Mouse (Mus musculus) spleen, adult 2 months (tissue): ENCODE results near the gene Prkag2. TPM values are rescaled to one million over a fixed set of nuclear protein-coding genes. Genes with fewer than 3 reads are reported as not detected.
A peak's percentile ranks its signal among the peaks of the same experiment; 100 is the strongest.

Source experiments
- DNase-seq, 2 experiments: peaks; one replicate each; pipeline versions ENCODE4 v3.0.0 to v3.0.0-alpha.2; 2012 to 2021; ENCODE audit warnings: low spot score in 2 of 2, low read depth in 1 of 2
- H3K27ac ChIP-seq: fragments of 200-500 bp; 2 replicates; pipeline ENCODE4 v1.5.1; 2012; ENCODE audit warnings: low read length, inconsistent platforms; ENCODE audit not compliant: insufficient read depth
- H3K27me3 ChIP-seq: fragments of 200-500 bp; 2 replicates; pipeline ENCODE4 v1.6.1; 2012; ENCODE audit warnings: mild to moderate bottlenecking, moderate library complexity, low read length, inconsistent platforms; ENCODE audit not compliant: control insufficient read depth, insufficient read depth
- H3K36me3 ChIP-seq: fragments of 200-500 bp; 2 replicates; pipeline ENCODE4 v1.6.1; 2012; ENCODE audit warnings: mild to moderate bottlenecking, low read length, inconsistent platforms; ENCODE audit not compliant: control insufficient read depth, insufficient read depth
- H3K4me1 ChIP-seq: fragments of 200-500 bp; 2 replicates; pipeline ENCODE4 v1.6.1; 2011; ENCODE audit warnings: inconsistent platforms; ENCODE audit not compliant: control insufficient read depth, insufficient read depth, insufficient read length
- H3K4me3 ChIP-seq: fragments of 200-500 bp; 2 replicates; pipeline ENCODE4 v1.5.1; 2011; ENCODE audit warnings: mild to moderate bottlenecking, inconsistent platforms; ENCODE audit not compliant: insufficient read depth, insufficient read length; ENCODE audit errors: extremely low read depth
- CTCF ChIP-seq: fragments of 200-500 bp; IDR thresholded peaks from 2 replicates; pipeline ENCODE4 v1.5.1; 2011; ENCODE audit warnings: mild to moderate bottlenecking, inconsistent platforms; ENCODE audit not compliant: insufficient read depth, insufficient read length, insufficient replicate concordance; ENCODE audit errors: extremely low read depth
- POLR2A ChIP-seq: fragments of 200-500 bp; IDR thresholded peaks from 2 replicates; pipeline ENCODE4 v1.6.1; 2011; ENCODE audit warnings: low read depth, low read length, inconsistent platforms
- WGBS: fragments of 180-500 bp; shearing (Covaris S2); methylation state at CpG from one replicate; pipeline ENCODE4 v1.1.7; 2018; 5-methylcytosine and 5-hydroxymethylcytosine counted together
- polyA plus RNA-seq: library from polyadenylated mRNA; depleted of rRNA; stranded (reverse); fragments of >200 nt; gene quantifications from 2 replicates; pipeline ENCODE4 v1.2.3, GENCODE M21; 2012

Prkag2 gene
- polyA plus RNA-seq, 1 experiment = 7.7 TPM

- 71% methylated on average over 12 of the region's 12 CpGs for WGBS
- DNase-seq = no peak
- Histone ChIP-seq H3K4me3 (no peak overlapping the region), H3K27me3 (no peaks in the 10 kb centered on the region), H3K27ac (no peak overlapping the region), H3K4me1 (no peaks in the 10 kb centered on the region), H3K36me3 (no peaks in the 10 kb centered on the region)
- no peak for TF ChIP-seq POLR2A
- TF ChIP-seq CTCF = no peak
These were observed 75.0 kb downstream of the Prkag2 start for GRCm38 (mm10) chr5:25025309-25026019.

GRCm38 (mm10) chr5:25022904-25023303, 77.5 kb downstream of the Prkag2 start:
- no peak overlapping the region for H3K4me3 ChIP-seq
- no peaks in the 10 kb centered on the region for H3K4me1 ChIP-seq
- no peak overlapping the region for H3K27ac ChIP-seq
- TF ChIP-seq CTCF = peak; percentile 52; the same call in 1 of the 2 replicates
- TF ChIP-seq POLR2A = no peak
- WGBS = 36% methylated on average over 4 of the region's 4 CpGs
- no peaks in the 10 kb centered on the region for H3K27me3 ChIP-seq
- DNase-seq = peak; percentile 9 to 31
- no peaks in the 10 kb centered on the region for H3K36me3 ChIP-seq

GRCm38 (mm10) chr5:25019221-25019620, 81.2 kb downstream of the Prkag2 start:
- Histone ChIP-seq H3K36me3 (no peaks in the 10 kb centered on the region), H3K27ac (no peak overlapping the region), H3K4me1 (no peaks in the 10 kb centered on the region), H3K4me3 (no peak overlapping the region), H3K27me3 (no peaks in the 10 kb centered on the region)
- WGBS = 91% methylated on average over 6 of the region's 6 CpGs
- no peak for DNase-seq
- no peak for TF ChIP-seq CTCF
- no peak for TF ChIP-seq POLR2A

GRCm38 (mm10) chr5:25012134-25012533, 88.3 kb downstream of the Prkag2 start:
- WGBS = 85% methylated on average over 4 of the region's 4 CpGs
- DNase-seq = no peak
- Histone ChIP-seq H3K27ac (no peak overlapping the region), H3K27me3 (no peaks in the 10 kb centered on the region), H3K4me1 (peaks cover 6% of the 10 kb centered on the region; the same call in 1 of the 2 replicates), H3K4me3 (no peak overlapping the region), H3K36me3 (no peaks in the 10 kb centered on the region)
- TF ChIP-seq CTCF (no peak), POLR2A (no peak)

GRCm38 (mm10) chr5:25011019-25011485, 89.4 kb downstream of the Prkag2 start:
- peak; percentile 57 to 77 for DNase-seq
- WGBS = 14% methylated on average over 8 of the region's 8 CpGs
- H3K36me3 ChIP-seq = no peaks in the 10 kb centered on the region
- no peak overlapping the region for H3K27ac ChIP-seq
- H3K4me1 ChIP-seq = peaks cover 6% of the 10 kb centered on the region; the same call in 1 of the 2 replicates
- H3K27me3 ChIP-seq = no peaks in the 10 kb centered on the region
- TF ChIP-seq POLR2A (no peak), CTCF (peak; percentile 82; the same call in 1 of the 2 replicates)
- H3K4me3 ChIP-seq = no peak overlapping the region

GRCm38 (mm10) chr5:25010438-25010892, 90.0 kb downstream of the Prkag2 start:
- WGBS = 5% methylated on average over 9 of the region's 9 CpGs
- peaks cover 6% of the 10 kb centered on the region; the same call in 1 of the 2 replicates for H3K4me1 ChIP-seq
- H3K27ac ChIP-seq = no peak overlapping the region
- peak overlapping the region; percentile 23 for H3K4me3 ChIP-seq
- peak; percentile 45 to 86 for DNase-seq
- H3K27me3 ChIP-seq = no peaks in the 10 kb centered on the region
- TF ChIP-seq POLR2A = no peak
- TF ChIP-seq CTCF = peak; percentile 94; the same call in 1 of the 2 replicates
- H3K36me3 ChIP-seq = no peaks in the 10 kb centered on the region

GRCm38 (mm10) chr5:25009770-25010169, 90.7 kb downstream of the Prkag2 start:
- H3K4me3 ChIP-seq = no peak overlapping the region
- no peaks in the 10 kb centered on the region for H3K36me3 ChIP-seq
- TF ChIP-seq CTCF (no peak), POLR2A (no peak)
- peaks cover 6% of the 10 kb centered on the region; the same call in 1 of the 2 replicates for H3K4me1 ChIP-seq
- 84% methylated on average over 3 of the region's 3 CpGs for WGBS
- DNase-seq = no peak
- no peak overlapping the region for H3K27ac ChIP-seq
- H3K27me3 ChIP-seq = no peaks in the 10 kb centered on the region
